Mouse (Mus musculus) hindbrain, embryonic 12.5 days (tissue): ENCODE data around the gene Gm28557. TPM values are rescaled to one million over a fixed set of nuclear protein-coding genes. Genes with fewer than 3 reads are reported as not detected.
A peak's percentile ranks its signal among the peaks of the same experiment; 100 is the strongest.

Experiments
- ATAC-seq: fragments of 200-750 bp; cut with Nextera tagmentation; 2 replicates; pipeline ENCODE4 v1.8.0; 2017; ENCODE audit warnings: moderate TSS enrichment; ENCODE audit not compliant: low FRiP score
- H3K27ac ChIP-seq: fragments of 300-500 bp; sonication (generic); 2 replicates; pipeline ENCODE4 v1.5.1; 2016; ENCODE audit warnings: mild to moderate bottlenecking
- H3K27me3 ChIP-seq: fragments of 300-500 bp; sonication (generic); 2 replicates; pipeline ENCODE4 v1.6.1; 2016; ENCODE audit warnings: mild to moderate bottlenecking
- H3K36me3 ChIP-seq: fragments of 300-500 bp; sonication (generic); 2 replicates; pipeline ENCODE4 v1.6.1; 2016; ENCODE audit warnings: mild to moderate bottlenecking
- H3K4me1 ChIP-seq: fragments of 300-500 bp; sonication (generic); 2 replicates; pipeline ENCODE4 v1.6.1; 2016
- H3K4me2 ChIP-seq: fragments of 300-500 bp; sonication (generic); replicated peaks from 2 replicates; pipeline ENCODE4 v1.6.1; 2016; ENCODE audit warnings: mild to moderate bottlenecking
- H3K4me3 ChIP-seq: fragments of 300-500 bp; sonication (generic); 2 replicates; pipeline ENCODE4 v1.5.1; 2016; ENCODE audit warnings: mild to moderate bottlenecking
- H3K9ac ChIP-seq: fragments of 300-500 bp; sonication (generic); 2 replicates; pipeline ENCODE4 v1.6.1; 2016; ENCODE audit warnings: mild to moderate bottlenecking, moderate library complexity
- H3K9me3 ChIP-seq: fragments of 300-500 bp; sonication (generic); replicated peaks from 2 replicates; pipeline ENCODE4 v1.6.1; 2016; ENCODE audit warnings: mild to moderate bottlenecking
- WGBS: fragments of 180-500 bp; shearing (Covaris S2); methylation state at CpG from one replicate; pipeline ENCODE4 v1.1.7; 2016; 5-methylcytosine and 5-hydroxymethylcytosine counted together
- polyA plus RNA-seq: library from polyadenylated mRNA; unstranded; fragments of >200 nt; fragmentation: Nextera tagmentation; extraction: Ambion mirVana; gene quantifications from 2 replicates; pipeline ENCODE4 v1.2.1, GENCODE M21; 2016

The Gm28557 gene
- polyA plus RNA-seq, 1 experiment from 2014 or later: 2.2 TPM

- no peaks in the 10 kb centered on the region for H3K27me3 ChIP-seq
- H3K4me2 ChIP-seq: peak overlapping the region; percentile 55
- peaks cover 3% of the 10 kb centered on the region; the same call in 1 of the 2 replicates for H3K4me1 ChIP-seq
- peak overlapping the region; percentile 67; the same call in 1 of the 2 replicates for H3K4me3 ChIP-seq
- no peak overlapping the region; the same call in 1 of the 2 replicates for H3K9ac ChIP-seq
- ATAC-seq: no peak
- H3K36me3 ChIP-seq: peaks cover 10% of the 10 kb centered on the region
- H3K9me3 ChIP-seq: 0 out of 2 replicates have a peak, but pooled peaks cover 5% of the 10 kb centered on the region
- no peak overlapping the region for H3K27ac ChIP-seq
- WGBS: 89% methylated on average over 1 of the region's 1 CpGs
Measured at GRCm38 (mm10) chr13:67081946-67082345, 26.5 kb downstream of the Gm28557 start.

GRCm38 (mm10) chr13:67081142-67081713 is 27.2 kb downstream of the Gm28557 start:
- H3K4me1 ChIP-seq: peaks cover 3% of the 10 kb centered on the region; the same call in 1 of the 2 replicates
- under 1% methylated on average over 24 of the region's 24 CpGs for WGBS
- peaks cover 10% of the 10 kb centered on the region; the same call in 1 of the 2 replicates for H3K9me3 ChIP-seq
- H3K9ac ChIP-seq: peak overlapping the region; percentile 70
- peak; percentile 99 for ATAC-seq
- H3K4me3 ChIP-seq: peak overlapping the region; percentile 67
- peak overlapping the region; percentile 55 for H3K4me2 ChIP-seq
- H3K27ac ChIP-seq: peak overlapping the region; percentile 85
- peaks cover 15% of the 10 kb centered on the region for H3K36me3 ChIP-seq
- H3K27me3 ChIP-seq: no peaks in the 10 kb centered on the region

DNA sequence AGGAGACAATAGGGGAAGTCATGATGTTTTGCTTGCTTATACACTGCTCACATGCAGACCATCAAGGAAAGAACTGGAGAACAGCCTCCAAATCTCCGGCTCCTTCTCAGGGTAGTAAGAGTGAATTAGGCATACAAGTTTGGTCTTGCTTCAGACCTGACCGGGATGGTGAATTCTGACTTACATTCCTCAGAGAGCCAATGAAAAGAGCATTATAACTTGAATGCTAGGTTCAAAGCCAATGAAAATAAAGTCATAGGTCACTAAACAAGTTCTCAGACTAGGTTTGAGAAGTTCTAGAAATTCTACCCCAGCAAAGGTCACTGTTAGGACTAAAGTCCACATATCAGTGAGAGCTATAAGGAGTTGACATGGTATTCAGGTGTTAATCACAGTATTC is 31.2 kb downstream of the Gm28557 start:
- ATAC-seq: no peak
- Histone ChIP-seq H3K27ac (no peak overlapping the region), H3K27me3 (no peaks in the 10 kb centered on the region), H3K4me1 (peaks cover 3% of the 10 kb centered on the region; the same call in 1 of the 2 replicates), H3K9ac (no peak overlapping the region), H3K36me3 (peaks cover 47% of the 10 kb centered on the region), H3K9me3 (peaks cover 29% of the 10 kb centered on the region), H3K4me3 (no peak overlapping the region), H3K4me2 (no peak overlapping the region)
- 97% methylated on average over 2 of the region's 2 CpGs for WGBS

DNA sequence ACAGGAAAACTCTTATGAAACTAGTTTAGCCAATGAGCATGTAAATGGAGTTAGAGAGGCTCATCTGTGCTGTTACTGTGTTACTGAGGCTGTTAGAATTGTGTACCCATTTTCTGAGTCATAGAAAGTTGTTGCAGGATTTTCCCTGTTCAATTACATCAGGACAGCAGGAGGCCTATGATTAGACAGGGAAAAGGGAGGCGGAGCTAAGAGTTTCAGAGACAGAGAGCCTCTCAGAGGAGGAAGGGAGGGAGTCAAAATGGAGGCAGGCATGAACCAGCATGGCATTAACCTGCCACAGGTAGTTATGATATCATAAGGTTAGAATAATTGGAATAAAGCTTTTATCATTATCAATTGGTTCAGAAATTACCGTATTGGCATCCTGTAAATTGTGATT is 35.6 kb downstream of the Gm28557 start:
- no peaks in the 10 kb centered on the region for H3K4me1 ChIP-seq
- 93% methylated on average over 2 of the region's 2 CpGs for WGBS
- peaks cover 52% of the 10 kb centered on the region for H3K9me3 ChIP-seq
- H3K4me3 ChIP-seq: no peak overlapping the region
- no peak overlapping the region for H3K9ac ChIP-seq
- no peak for ATAC-seq
- H3K4me2 ChIP-seq: no peak overlapping the region
- no peaks in the 10 kb centered on the region for H3K27me3 ChIP-seq
- peaks cover 73% of the 10 kb centered on the region for H3K36me3 ChIP-seq
- H3K27ac ChIP-seq: no peak overlapping the region

DNA sequence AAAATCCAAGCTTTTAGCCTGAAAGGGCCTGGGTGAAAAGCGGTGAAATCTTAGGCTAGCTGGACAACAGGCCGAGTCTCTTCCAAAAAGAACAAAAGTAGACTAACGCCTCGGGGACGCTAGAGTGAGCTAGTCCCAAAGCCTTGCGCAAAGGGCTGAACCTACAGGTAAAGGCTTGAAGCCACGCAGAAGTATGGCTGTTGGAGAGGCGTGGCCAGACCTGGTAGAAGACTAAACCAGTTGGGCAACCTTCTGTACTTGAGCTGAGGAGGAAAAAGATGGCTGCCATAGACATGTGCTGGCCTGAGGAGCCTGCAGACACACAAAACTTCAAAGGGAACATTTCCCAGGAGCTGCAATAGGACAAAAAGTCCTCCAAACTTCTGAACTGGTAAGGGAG is 43.0 kb downstream of the Gm28557 start:
- ATAC-seq: no peak
- Histone ChIP-seq H3K4me3 (no peak overlapping the region), H3K4me1 (peaks cover 1% of the 10 kb centered on the region), H3K36me3 (peaks cover 27% of the 10 kb centered on the region), H3K27ac (no peak overlapping the region), H3K9me3 (peaks cover 20% of the 10 kb centered on the region; the same call in 1 of the 2 replicates), H3K27me3 (no peaks in the 10 kb centered on the region), H3K9ac (no peak overlapping the region), H3K4me2 (no peak overlapping the region)
- WGBS: 89% methylated on average over 8 of the region's 8 CpGs

DNA sequence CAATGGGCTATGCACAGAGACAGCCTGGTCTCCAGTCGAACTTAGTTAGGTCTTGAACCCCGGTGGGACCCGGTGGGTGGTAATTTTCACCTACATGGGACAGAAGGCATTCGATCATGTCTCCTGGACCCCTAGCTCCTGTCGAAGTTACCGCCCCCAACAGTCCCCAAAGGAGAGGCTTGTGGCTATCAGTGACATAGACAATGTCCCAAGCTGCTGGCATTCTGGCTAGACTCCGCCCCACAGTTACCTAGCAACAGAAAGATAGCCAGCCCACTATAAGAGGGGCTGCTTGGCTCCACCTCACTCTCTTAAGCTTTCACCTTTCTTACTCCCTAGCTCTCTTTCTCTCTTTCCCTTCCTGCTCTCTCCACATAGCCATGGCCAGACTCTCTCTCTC is 46.0 kb downstream of the Gm28557 start:
- WGBS: 56% methylated on average over 7 of the region's 7 CpGs
- H3K9me3 ChIP-seq: 0 out of 2 replicates have a peak, but pooled peaks cover 5% of the 10 kb centered on the region
- no peak overlapping the region for H3K4me2 ChIP-seq
- ATAC-seq: no peak
- no peak overlapping the region for H3K27ac ChIP-seq
- peaks cover 6% of the 10 kb centered on the region for H3K4me1 ChIP-seq
- H3K9ac ChIP-seq: no peak overlapping the region
- H3K27me3 ChIP-seq: no peaks in the 10 kb centered on the region
- no peak overlapping the region for H3K4me3 ChIP-seq
- 0 out of 2 replicates have a peak, but pooled peaks cover 9% of the 10 kb centered on the region for H3K36me3 ChIP-seq

- under 1% methylated on average over 27 of the region's 27 CpGs for WGBS
- Histone ChIP-seq H3K4me2 (peak within 1 kb of the TSS; percentile 72), H3K4me1 (peaks cover 6% of the 10 kb centered on the region), H3K9ac (peak within 1 kb of the TSS; percentile 76), H3K36me3 (0 out of 2 replicates have a peak, but pooled peaks cover 4% of the 10 kb centered on the region), H3K27ac (peak within 1 kb of the TSS; percentile 82), H3K9me3 (no peaks in the 10 kb centered on the region; the same call in 1 of the 2 replicates), H3K27me3 (no peaks in the 10 kb centered on the region), H3K4me3 (peak within 1 kb of the TSS; percentile 71)
- peak; percentile 95 for ATAC-seq
Measured at GRCm38 (mm10) chr13:67060786-67061358, 47.5 kb downstream of the Gm28557 start, which contains the start of gene Zfp712. Zfp712 (minus strand) TSS chr13:67061170.

DNA sequence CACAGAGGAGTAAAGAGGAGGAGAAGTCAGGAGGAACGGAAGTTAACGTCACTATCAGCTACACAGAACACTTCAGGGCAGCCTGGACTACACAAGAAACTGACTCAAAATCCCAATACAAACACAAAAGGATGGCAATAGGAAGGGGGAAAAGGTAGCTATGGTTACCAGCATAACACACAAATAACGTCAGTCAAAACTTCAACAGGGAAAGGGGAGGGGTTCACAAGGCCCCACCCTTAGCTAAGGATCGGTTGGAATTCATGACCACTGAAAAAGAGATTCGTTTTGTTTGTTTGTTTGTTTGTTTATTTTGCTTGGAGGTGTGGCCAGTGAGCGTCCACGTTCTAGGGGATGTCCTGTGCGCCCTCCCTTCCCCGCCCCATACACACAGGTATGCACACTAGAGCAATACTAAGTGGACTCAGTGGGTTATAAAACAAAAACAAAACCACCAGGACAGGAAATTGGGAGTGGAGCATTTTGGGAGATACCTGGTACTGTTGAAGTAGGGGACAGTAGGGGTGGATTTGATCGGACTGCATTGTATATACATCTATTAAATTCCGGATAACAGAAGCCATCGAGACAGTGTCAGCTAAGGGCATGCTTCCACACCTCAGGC is 48.1 kb downstream of the Gm28557 start:
- Histone ChIP-seq H3K27ac (peak overlapping the region; percentile 82; the same call in 1 of the 2 replicates), H3K9me3 (no peaks in the 10 kb centered on the region; the same call in 1 of the 2 replicates), H3K27me3 (no peaks in the 10 kb centered on the region), H3K4me1 (peaks cover 6% of the 10 kb centered on the region), H3K4me2 (peak overlapping the region; percentile 72), H3K36me3 (no peaks in the 10 kb centered on the region), H3K9ac (peak overlapping the region; percentile 76), H3K4me3 (peak overlapping the region; percentile 71)
- 3% methylated on average over 12 of the region's 12 CpGs for WGBS
- peak; percentile 77 for ATAC-seq

Other genes with a start within 250 kb of the Gm28557 start
- gene Gm10767, start 203.7 kb downstream of the Gm28557 start, polyA plus RNA-seq: 1.5 and 1.6 TPM in 2 replicates
- 5.5 and 6.2 TPM in 2 replicates for gene Zfp712, start 47.4 kb downstream of the Gm28557 start, polyA plus RNA-seq
- gene Zfp708, start 10.6 kb downstream of the Gm28557 start, polyA plus RNA-seq: 7.8 and 8.3 TPM in 2 replicates
- 0.15 TPM in 1 of 2 replicates, not detected in the other for gene Rslcan18, start 7.7 kb upstream of the Gm28557 start, polyA plus RNA-seq
- gene Zfp759, start 13.1 kb upstream of the Gm28557 start, polyA plus RNA-seq: 2.4 and 3.4 TPM in 2 replicates
- 6.2 and 7.1 TPM in 2 replicates for gene Rsl1, start 64.6 kb upstream of the Gm28557 start, polyA plus RNA-seq
- gene Zfp455, start 85.9 kb upstream of the Gm28557 start, polyA plus RNA-seq: 1.4 and 1.8 TPM in 2 replicates
- 3.8 and 4.6 TPM in 2 replicates for gene Zfp458, start 169.9 kb upstream of the Gm28557 start, polyA plus RNA-seq
- gene Zfp457, start 197.9 kb upstream of the Gm28557 start, polyA plus RNA-seq: 0.50 and 0.85 TPM in 2 replicates
- gene Zfp595, start 224.0 kb upstream of the Gm28557 start, polyA plus RNA-seq: 1.7 and 1.8 TPM in 2 replicates